Mouse (Mus musculus): ENCODE measurements around the gene Trappc10. TPM values are rescaled to one million over a fixed set of nuclear protein-coding genes. Genes with fewer than 3 reads are reported as not detected.

Trappc10 gene
- total RNA-seq, 2 experiments from 2014 or later = 30.7 to 39.0 TPM

DNA sequence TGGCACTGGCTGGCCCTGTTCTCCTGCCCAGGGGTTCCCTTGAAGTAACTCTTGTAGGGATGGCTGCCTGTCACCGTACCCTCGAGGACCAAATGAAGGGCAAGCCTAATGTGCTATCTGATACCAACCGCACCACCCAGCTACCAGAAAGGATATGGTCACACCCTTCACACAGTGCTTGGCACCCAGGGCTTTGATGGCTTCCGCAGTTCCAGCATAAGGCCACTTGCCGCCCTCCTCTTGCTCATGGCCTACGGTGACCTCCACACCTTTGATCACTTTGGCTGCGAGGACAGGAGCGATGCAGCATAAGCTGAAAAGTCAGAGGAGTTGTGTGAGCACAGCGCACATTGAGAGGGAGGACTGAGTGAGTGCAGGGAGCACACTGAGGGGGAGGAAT lies 81.2 kb downstream of the Trappc10 start:
- ATAC-seq (replicated peaks; ENCODE audit: poor library complexity) = no peak

DNA sequence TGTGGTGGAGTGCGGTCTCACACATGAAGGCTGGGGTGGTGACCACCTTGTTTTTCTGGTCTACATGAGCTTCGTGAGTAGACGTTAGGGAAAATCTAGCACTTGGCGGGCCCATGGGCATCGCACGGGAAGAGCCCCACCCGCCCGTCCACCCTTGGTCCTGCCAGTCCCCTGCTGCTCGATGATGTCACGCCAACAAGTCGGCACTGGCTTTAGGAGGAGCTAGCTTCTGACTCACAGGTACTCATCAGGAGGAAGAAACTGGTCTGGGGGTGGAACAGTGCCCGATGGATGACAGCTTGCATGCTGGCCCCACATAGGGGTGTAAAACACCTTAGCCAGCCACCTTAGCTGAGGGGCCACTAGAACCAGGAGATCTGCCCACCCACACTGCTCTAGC lies 81.8 kb downstream of the Trappc10 start:
- ATAC-seq (replicated peaks; ENCODE audit: poor library complexity) = no peak

DNA sequence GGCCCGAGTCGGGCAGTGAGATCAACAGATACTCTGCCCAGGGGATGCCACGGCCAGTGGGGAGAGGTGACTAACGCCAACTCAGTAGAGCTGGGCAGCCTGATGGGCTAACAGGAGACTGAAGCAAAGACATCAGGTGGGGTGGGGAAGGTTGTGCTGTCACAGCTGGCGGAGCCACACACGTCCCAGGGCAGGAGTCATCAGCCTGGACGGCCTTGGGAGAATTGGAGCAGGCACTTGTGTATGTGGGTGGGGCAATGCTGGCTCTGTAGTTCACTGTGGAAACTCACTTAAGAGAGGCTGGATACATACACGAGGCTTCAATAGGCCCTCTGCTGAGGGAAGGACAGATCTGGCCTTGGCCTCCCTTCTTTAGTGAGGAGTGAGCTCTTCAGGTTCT lies 83.3 kb downstream of the Trappc10 start:
- ATAC-seq (replicated peaks; ENCODE audit: poor library complexity) = no peak

DNA sequence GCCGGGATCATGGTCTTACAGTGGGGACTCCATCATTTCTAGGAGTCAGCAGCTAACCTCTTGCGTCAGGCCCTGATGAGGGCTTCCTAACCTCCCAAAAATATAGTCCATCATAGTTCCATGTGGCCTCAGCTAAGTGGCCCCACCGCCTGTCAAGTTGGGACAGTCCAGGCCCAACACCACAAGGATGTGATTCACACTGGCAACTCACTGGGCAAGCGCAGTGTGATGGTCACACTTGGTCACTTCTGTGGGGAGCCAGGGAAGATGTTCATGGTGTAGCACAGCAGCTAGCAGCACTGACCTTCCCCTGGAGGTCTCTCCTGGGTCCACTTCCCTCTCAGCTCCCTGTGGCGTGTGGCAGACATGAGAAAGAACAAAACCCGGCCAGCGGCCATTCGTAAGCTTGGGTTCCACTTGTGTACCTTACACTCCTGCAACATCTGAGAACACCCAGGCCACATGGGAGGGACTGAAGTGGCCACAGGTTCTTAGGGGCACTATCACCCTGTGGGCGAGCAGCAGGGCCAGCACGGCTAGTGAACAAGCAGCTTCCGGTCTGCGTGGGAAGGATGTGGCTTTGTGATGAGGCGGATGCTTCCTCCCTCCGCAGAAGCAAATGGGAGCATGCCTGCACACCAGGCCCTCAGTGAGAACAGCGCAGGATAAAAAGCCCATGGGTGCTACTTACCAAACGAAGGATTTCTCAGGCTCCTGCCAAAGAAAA lies 83.9 kb downstream of the Trappc10 start:
- peak; percentile 35 for ATAC-seq (replicated peaks; ENCODE audit: poor library complexity)

DNA sequence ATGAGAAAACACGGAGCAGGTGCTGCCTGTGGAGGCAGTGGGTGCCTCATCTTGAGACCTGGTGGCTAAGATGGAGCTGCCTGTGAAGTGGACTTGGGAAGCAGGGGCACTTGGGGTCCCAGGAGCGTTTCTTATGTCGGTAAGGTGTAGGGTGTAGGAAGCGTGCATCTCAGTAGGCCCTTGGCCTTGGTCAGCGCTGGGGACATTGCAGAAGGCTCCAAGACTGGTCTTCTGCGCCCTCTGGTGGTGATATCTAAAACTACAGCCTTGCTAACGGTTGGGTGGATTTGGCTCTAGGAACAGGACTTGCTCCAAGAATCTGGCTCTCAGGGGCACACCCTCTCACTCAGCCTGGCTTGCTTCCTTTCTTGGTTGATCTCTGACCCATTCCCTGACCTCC lies 84.5 kb downstream of the Trappc10 start:
- peak; percentile 72 for ATAC-seq (replicated peaks; ENCODE audit: poor library complexity)

DNA sequence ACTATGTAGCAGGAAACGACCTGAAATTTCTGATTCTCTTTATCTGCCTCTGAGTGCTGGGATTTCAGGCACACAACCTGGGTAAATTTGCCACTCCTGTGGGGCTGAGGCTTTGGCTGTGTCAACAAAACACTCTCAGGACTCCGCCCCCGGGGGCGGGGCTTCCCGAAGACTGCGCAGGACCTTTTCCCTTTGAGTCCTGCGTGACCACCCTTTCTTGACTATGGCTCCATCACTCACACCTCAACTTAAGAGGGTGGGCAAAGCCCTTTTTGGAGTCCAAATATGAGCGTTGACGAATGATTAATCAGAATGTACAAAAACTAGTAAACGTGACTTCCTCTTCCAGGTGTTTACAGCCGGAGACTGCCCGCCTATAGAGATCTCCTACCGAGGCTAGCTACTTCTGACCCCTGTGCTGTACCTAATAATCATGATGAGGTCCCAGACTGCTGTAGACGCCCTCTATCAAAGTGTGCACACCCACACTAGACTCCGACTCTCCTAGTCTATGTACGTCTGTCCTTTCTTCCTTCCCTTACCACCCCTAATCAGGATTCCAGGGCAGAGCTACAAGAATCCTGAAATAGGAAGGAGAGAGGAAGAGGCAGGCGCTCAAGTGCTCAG lies 85.1 kb downstream of the Trappc10 start:
- peak; percentile 26 for ATAC-seq (replicated peaks; ENCODE audit: poor library complexity)

DNA sequence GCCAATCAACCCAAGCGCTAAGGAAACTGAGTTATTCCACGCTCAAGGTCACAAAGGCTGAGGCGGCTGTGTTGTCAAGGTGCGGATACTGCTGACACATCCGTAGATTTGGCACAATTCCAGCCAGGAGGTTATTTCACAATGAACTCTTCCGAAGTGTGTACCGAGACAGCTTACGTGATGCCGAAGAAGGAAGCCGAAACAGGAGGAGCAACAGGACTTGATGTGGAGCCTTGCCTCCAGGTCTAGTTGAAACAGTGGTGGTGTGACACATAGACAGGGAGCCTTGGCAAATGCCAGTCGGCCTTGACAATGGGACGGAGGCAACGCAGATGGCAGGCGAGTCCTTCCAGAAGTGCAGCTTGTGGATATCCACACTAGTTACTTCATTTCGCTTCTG lies 86.4 kb downstream of the Trappc10 start:
- no peak for ATAC-seq (replicated peaks; ENCODE audit: poor library complexity)

DNA sequence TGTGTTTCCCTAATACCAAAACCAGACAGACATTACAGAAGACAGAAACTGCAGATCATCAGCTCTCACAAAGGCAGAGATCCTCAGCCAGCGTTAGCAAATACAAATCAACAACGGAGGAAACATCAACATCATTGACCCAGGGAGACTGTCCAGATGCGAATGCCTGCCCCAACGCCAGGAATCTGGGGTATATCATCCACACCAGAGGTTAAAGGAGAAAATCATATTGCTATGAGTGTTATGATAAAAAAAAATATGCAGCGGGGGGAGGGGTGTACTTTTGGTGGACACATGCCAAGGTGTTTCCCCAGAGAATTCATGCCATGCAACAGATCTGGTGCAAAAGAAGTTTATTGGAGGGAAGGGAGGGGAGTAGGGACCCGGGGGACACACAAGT lies 87.5 kb downstream of the Trappc10 start:
- ATAC-seq (replicated peaks; ENCODE audit: poor library complexity) = no peak

DNA sequence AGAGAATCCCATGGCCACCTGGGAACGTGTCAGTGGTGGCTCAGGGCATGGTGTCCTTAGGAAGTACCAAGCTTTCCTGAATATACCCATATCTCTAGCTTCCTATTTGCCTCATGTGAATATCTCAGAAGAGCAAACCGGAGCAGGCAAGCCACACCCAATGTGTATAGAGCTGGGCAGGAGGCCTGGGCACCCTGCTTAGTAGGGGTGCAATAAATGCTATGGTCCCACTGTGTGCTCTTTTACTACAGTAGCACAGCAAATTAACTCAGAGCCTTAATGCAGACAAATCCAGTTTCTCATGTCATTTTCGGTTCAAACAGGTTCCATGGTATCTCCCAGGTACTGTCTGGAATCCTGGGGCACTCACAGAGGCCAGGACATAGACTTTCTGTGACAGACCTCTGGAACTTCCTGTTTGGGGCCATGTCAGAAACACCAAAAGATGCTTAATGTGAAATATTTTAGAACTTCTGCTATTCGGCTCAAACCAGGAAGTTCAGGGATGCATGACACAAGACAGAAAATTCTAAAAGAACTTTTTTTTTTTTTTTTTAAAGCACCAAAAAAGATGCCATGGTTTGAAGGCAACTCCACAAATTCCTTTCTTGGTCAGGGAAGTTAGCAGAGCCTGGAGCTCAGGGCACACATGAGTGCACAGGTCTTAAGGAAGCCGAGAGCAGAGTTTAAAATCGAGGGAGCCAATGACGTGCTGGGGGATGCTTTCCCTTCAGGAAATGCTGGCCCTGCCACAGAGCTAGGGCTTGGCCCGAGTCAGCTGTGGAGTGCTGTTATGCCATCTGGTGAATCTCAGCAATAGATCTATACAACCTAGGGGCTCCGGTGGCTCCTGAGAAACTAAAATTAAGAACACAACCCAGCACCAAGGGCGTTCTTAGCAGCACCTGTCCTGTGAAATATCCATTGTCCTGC lies 95.3 kb downstream of the Trappc10 start:
- ATAC-seq (replicated peaks; ENCODE audit: poor library complexity) = peak; percentile 82

DNA sequence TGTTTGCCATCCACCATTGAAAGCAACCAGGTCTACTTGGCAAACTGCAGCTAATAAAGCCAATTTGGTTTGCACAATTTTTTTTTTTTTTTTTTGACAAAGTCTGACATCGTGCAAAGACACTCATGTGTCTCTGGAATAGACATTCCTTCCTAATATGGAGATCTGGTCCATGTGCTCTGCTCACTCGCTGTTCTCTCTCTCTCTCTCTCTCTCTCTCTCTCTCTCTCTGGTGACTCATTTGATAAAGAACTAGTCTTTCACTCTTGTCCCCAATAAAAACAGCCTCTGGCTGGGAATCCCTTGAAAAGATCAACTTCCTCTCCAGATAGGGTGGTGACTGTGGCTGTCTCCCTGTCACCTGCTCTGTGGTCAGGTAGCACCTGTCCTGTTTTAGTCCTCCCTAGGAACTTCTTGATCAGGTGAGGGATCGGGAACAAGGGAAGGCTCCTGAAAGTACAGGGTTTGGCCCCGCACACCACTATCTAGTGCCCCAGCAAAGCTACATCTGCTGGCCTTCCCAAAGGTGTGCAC lies 96.5 kb downstream of the Trappc10 start:
- ATAC-seq (replicated peaks; ENCODE audit: poor library complexity) = no peak

DNA sequence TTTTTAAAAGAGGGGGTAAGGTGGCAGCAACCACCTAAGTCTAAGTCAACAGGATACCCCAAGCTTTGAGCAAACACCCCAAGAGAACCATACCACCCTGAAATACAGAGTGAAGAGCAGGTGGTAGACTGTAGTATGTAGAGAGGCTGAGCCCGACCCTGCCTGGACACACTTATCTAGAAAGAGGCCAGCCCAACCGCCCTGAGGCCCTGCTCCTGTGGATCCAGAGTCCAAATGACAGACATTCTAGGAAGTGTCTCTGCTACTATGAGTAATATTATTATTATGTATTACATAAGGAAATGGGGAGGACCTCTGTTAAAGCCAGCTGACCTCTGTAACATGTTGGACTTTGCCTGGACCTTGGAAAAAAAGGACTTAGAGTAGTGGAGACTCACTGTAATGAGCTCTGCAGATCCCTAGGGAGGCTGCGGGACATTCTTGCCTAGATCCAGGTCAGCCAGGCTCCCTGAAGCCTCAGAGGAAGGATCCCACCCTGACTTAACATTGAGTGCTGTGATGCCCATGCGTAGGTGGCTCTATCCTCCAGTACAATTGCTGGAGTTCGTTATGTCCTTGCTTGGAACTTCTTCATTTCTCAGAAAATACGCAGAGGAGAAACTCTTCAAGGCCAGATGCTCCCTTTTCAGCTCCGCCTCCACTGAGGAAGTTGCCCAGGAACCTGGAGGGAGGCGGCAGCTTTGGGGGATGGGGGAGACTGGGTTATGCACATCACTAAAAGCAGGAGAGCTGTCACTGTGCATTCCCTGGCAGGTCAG lies 100.5 kb downstream of the Trappc10 start:
- peak; percentile 18; the same call in 1 of the 2 replicates for ATAC-seq (replicated peaks; ENCODE audit: poor library complexity)

DNA sequence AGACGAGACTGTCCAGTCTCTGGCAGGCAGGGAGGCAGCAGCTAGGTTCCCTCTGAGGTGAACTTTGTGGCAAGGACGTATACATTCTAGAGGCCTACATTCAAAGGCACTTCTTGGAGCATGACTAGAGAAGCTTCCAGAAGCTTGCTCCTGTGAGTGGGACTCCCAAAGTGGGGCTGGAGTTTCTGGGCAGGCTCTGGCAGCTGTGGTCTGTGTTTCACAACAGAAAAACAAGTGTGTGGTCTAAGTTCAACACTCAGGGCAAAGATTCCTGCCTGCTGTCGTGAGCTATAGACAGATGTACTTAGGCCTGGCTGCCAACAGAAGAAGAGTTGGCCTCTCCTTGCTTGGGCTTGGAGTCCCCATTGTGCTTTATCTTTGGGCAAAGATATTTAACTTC lies 103.6 kb downstream of the Trappc10 start:
- no peak for ATAC-seq (replicated peaks; ENCODE audit: poor library complexity)

DNA sequence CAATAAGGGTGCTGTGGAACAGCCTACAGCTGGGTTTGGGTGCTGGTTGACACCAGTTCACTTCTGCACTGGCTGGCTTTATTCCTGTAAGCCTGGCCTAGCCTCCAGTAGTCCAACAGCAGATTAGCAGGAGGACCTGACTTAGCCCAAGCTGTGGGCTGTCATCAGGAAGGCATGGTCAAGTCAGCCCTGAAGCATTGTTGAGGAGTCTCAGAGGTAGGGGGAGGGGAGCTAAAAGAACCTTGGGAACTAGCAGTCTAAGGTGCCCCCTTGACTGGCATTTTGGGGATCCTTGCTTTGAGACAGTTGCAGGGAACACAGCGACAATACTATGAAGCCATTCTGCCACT lies 104.2 kb downstream of the Trappc10 start:
- ATAC-seq (replicated peaks; ENCODE audit: poor library complexity) = no peak

DNA sequence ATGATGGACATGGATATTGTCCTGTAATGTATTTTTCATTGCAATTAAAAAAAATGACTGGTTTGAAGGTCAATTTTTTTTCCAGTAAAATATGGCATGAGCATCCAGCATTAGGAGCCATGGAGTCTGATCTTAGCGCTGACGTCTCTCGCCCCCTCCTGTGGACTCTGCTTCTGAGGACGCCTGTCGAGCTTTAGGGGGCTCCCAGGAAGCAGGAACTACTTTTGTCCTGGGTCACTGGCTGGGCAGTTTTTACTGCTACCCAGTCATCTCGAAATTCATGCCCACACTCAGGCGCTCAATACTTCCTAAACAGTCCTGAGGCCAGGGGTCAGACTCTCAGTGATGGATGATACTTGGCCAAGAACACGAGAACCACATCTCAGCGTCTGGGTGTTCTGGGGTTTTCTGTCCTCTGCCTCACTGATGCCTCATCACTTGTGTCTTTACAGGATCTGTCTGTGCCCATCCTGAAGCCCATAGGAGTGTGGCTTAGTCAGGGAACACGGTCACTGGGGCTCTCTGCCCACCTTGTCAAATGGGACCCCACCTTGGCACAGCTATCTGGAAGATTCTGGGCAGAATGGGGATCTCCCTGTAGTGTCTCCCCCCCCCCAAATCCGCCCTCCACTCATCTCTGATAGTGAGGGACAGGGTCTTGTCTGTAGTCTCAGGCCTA lies 104.7 kb downstream of the Trappc10 start:
- ATAC-seq (replicated peaks; ENCODE audit: poor library complexity) = no peak

DNA sequence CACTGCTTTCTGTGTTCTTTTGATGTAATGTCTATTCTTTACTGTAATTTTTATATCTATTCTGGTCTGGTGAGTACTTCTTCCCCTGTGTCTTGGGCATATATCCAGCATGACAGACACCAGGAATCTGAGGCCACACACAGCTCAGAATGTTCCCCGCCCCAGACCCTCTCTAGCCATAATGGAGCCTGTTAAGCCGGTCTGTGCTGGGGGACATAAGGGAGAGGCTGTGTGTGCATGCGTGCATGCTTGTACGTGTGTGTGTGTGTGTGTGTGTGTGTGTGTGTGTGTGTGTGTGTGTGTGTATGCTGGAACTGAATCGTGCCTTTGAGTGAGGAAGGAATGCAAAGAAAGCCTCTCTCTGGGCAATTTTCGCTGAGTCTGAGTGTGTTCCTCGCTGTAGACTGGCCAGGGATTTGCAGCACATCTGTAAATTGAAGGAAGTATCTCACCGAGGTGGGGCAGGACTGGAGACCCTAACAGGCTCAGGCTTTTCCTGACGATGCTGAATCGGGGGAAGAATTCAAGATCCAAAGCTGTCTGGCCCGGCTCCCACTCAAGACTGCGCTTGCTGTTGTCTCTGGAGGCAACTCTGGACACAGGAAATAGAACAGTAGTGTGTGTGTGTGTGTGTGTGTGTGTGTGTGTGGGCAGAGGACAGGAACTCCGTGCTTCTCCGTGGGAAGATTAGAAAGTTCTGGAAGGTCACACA lies 105.5 kb downstream of the Trappc10 start:
- no peak for ATAC-seq (replicated peaks; ENCODE audit: poor library complexity)

DNA sequence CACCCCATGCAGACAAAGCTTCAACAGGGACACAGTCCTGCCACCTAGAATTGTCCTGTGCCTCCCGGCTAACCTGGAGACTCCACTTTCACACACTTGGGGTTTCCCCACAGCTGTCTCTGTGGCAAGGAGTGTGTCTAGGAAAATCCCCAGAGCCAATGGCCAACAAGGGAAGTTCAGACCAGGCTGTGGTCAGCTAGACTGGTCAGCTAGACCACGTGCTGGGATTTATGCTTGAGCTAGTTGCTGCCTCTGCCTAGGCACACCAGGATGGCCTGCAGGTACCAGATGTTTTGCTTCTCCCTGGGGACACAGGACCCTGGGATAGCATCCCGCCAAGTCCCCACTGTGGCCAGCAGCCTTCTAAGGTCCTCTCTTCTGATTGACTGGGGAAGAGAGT lies 107.2 kb downstream of the Trappc10 start:
- no peak for ATAC-seq (replicated peaks; ENCODE audit: poor library complexity)
